Mouse (Mus musculus) c-Kit-positive CD71-positive TER-119-negative erythroid progenitor cells, embryonic 14.5 days (primary cell): ENCODE results near the gene Ache.

Experiments used
- DNase-seq: peaks from one replicate; pipeline ENCODE4 v3.0.0-alpha.2; 2013; ENCODE audit warnings: low read depth

The Ache gene

GRCm38 (mm10) chr5:137295712-137296111 lies 8.4 kb downstream of the Ache start:
- DNase-seq, result no peak

GRCm38 (mm10) chr5:137297126-137297525 lies 9.8 kb downstream of the Ache start:
- no peak for DNase-seq

GRCm38 (mm10) chr5:137299240-137299639 lies 11.9 kb downstream of the Ache start:
- no peak for DNase-seq

GRCm38 (mm10) chr5:137301253-137301652 lies 13.9 kb downstream of the Ache start:
- DNase-seq, result no peak

GRCm38 (mm10) chr5:137303609-137304008 lies 16.3 kb downstream of the Ache start:
- DNase-seq, result no peak

GRCm38 (mm10) chr5:137304165-137304564 lies 16.8 kb downstream of the Ache start:
- no peak for DNase-seq

GRCm38 (mm10) chr5:137304816-137305215 lies 17.5 kb downstream of the Ache start:
- no peak for DNase-seq

GRCm38 (mm10) chr5:137305822-137306221 lies 18.5 kb downstream of the Ache start:
- no peak for DNase-seq

- no peak for DNase-seq
Measured at GRCm38 (mm10) chr5:137306439-137307005, 19.2 kb downstream of the Ache start.

- DNase-seq, result peak; percentile 92
Measured at GRCm38 (mm10) chr5:137307071-137307912, 20.0 kb downstream of the Ache start, which contains the start of gene Srrt. TSS of gene Srrt (minus strand) at chr5:137307674.

GRCm38 (mm10) chr5:137308356-137308755 lies 21.0 kb downstream of the Ache start:
- DNase-seq, result no peak

- DNase-seq, result no peak
Measured at GRCm38 (mm10) chr5:137313466-137314192, 26.3 kb downstream of the Ache start.

GRCm38 (mm10) chr5:137314193-137315083 lies 27.1 kb downstream of the Ache start, which contains the start of gene Trip6:
TSS of gene Trip6 (minus strand) at chr5:137314404.
- no peak for DNase-seq

GRCm38 (mm10) chr5:137315084-137315903 lies 28.0 kb downstream of the Ache start:
- DNase-seq, result no peak

GRCm38 (mm10) chr5:137317361-137317760 lies 30.0 kb downstream of the Ache start:
- no peak for DNase-seq

GRCm38 (mm10) chr5:137318570-137318969 lies 31.3 kb downstream of the Ache start:
- no peak for DNase-seq

GRCm38 (mm10) chr5:137320996-137321395 lies 33.7 kb downstream of the Ache start:
- no peak for DNase-seq

GRCm38 (mm10) chr5:137330910-137331309 lies 43.6 kb downstream of the Ache start:
- no peak for DNase-seq

GRCm38 (mm10) chr5:137332857-137333511 lies 45.7 kb downstream of the Ache start:
- DNase-seq, result no peak

GRCm38 (mm10) chr5:137333512-137334174 lies 46.3 kb downstream of the Ache start, which contains the start of gene Slc12a9:
TSS of gene Slc12a9 (minus strand) at chr5:137333597.
- DNase-seq, result peak; percentile 91
